In the genomic region with DNA sequence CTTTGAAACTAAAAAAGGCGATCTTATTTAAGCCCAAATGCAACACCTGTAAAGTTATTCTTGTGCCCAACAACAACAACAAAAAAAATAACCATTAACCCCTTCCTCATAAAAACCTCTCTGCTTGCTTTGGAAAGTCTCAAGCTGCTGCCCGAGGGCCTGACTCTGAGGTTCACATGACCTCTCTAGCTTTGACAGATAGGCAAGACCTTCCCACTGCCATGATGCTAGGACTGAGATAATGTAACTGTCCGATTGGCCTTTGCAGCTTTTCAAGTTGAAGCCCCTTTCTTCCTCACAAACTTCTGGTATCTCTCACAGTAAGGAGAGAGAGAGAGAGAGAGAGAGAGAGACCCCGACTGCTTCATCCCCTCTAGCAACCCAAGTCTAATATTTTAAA, we compare ENCODE assay signal across 12 mouse cellular contexts. TPM values are rescaled to one million over a fixed set of nuclear protein-coding genes. Genes with fewer than 3 reads are reported as not detected.
DNase-seq lines count a peak whose midpoint lies in the region; ATAC-seq and TF ChIP-seq lines count a peak whose summit lies in the region.
"Had no signal": no experiment of that assay in that cellular context is flagged by ENCODE, and none has a peak within 500 bp of the region (broad histone marks: within the 10 kb centered on the region; RNA-seq: fewer than 3 reads in every experiment).

No protein-coding gene starts in this region.

- no peak overlapping the region for H3K9ac ChIP-seq in heart, embryonic 11.5 days (ENCODE audit: low read depth, low read length)
- H3K9ac ChIP-seq in midbrain, embryonic 11.5 days (ENCODE audit: low read length) = 0 out of 2 replicates have a peak overlapping the region, but pooled peaks have one; percentile 2
- H3K9ac ChIP-seq in midbrain, embryonic 15.5 days = no peak overlapping the region
- no peak overlapping the region for H3K9ac ChIP-seq in hindbrain, postnatal 0 days (replicated peaks; ENCODE audit: low read length)
- H3K9ac ChIP-seq: stomach, embryonic 15.5 days had no signal

- TF ChIP-seq POLR2A in olfactory bulb, adult 2 months (IDR thresholded peaks at IDR 0.05; ENCODE audit: insufficient read depth, low read depth, low read length) = no peak

- TF ChIP-seq CTCF in hindbrain, postnatal 0 days (IDR thresholded peaks at IDR 0.05; ENCODE audit: low read depth) = no peak
- no peak for TF ChIP-seq CTCF in olfactory bulb, adult 2 months (IDR thresholded peaks at IDR 0.05; ENCODE audit: insufficient read depth, low read depth, low read length)

- no peak for ATAC-seq in heart, embryonic 11.5 days (replicated peaks; ENCODE audit: insufficient number of reproducible peaks, low FRiP score, low TSS enrichment)
- no peak for ATAC-seq in midbrain, embryonic 11.5 days (ENCODE audit: low FRiP score)
- ATAC-seq in midbrain, embryonic 15.5 days (replicated peaks) = no peak
- no peak for ATAC-seq in hindbrain, postnatal 0 days

- no peaks in the 10 kb centered on the region for H3K9me3 ChIP-seq in heart, embryonic 11.5 days (replicated peaks; ENCODE audit: control insufficient read depth, low read length)
- no peaks in the 10 kb centered on the region for H3K9me3 ChIP-seq in midbrain, embryonic 11.5 days (ENCODE audit: control insufficient read depth, low read length)
- H3K9me3 ChIP-seq in midbrain, embryonic 15.5 days = no peaks in the 10 kb centered on the region
- H3K9me3 ChIP-seq in hindbrain, postnatal 0 days (ENCODE audit: low read length) = no peaks in the 10 kb centered on the region
- H3K9me3 ChIP-seq: heart, embryonic 12.5 days; stomach, embryonic 15.5 days had no signal

- H3K27me3 ChIP-seq in heart, embryonic 11.5 days (ENCODE audit: control insufficient read depth, insufficient read depth, low read length) = no peaks in the 10 kb centered on the region
- no peaks in the 10 kb centered on the region for H3K27me3 ChIP-seq in midbrain, embryonic 11.5 days (ENCODE audit: control insufficient read depth, insufficient read depth, low read length)
- H3K27me3 ChIP-seq in midbrain, embryonic 15.5 days (replicated peaks) = no peaks in the 10 kb centered on the region
- no peaks in the 10 kb centered on the region for H3K27me3 ChIP-seq in hindbrain, postnatal 0 days (ENCODE audit: insufficient read depth, low read length)
- H3K27me3 ChIP-seq: heart, embryonic 12.5 days; stomach, embryonic 15.5 days had no signal

- H3K27ac ChIP-seq in heart, embryonic 11.5 days (ENCODE audit: low read depth, low read length) = no peak overlapping the region; the same call in 1 of the 2 replicates
- H3K27ac ChIP-seq in midbrain, embryonic 11.5 days (ENCODE audit: low read depth, low read length) = no peak overlapping the region
- H3K27ac ChIP-seq in midbrain, embryonic 15.5 days = no peak overlapping the region
- H3K27ac ChIP-seq in hindbrain, postnatal 0 days = no peak overlapping the region
- H3K27ac ChIP-seq in olfactory bulb, adult 2 months (ENCODE audit: insufficient read depth, low read depth, low read length) = peak overlapping the region; percentile 89
- H3K27ac ChIP-seq: stomach, embryonic 15.5 days had no signal

- no peak overlapping the region for H3K4me3 ChIP-seq in heart, embryonic 11.5 days (ENCODE audit: low read depth, low read length)
- H3K4me3 ChIP-seq in midbrain, embryonic 11.5 days (ENCODE audit: low read depth, low read length) = no peak overlapping the region
- no peak overlapping the region for H3K4me3 ChIP-seq in midbrain, embryonic 15.5 days
- H3K4me3 ChIP-seq in hindbrain, postnatal 0 days (ENCODE audit: low read length) = no peak overlapping the region
- H3K4me3 ChIP-seq in olfactory bulb, adult 2 months (ENCODE audit: insufficient read depth, low read depth, low read length) = no peak overlapping the region
- H3K4me3 ChIP-seq: heart, embryonic 12.5 days; stomach, embryonic 15.5 days had no signal

- H3K4me1 ChIP-seq in heart, embryonic 11.5 days (ENCODE audit: control insufficient read depth, insufficient read depth, low read length) = peaks cover 77% of the 10 kb centered on the region
- peaks cover 89% of the 10 kb centered on the region for H3K4me1 ChIP-seq in midbrain, embryonic 11.5 days (ENCODE audit: control insufficient read depth, insufficient read depth, low read length)
- H3K4me1 ChIP-seq in midbrain, embryonic 15.5 days = peaks cover 67% of the 10 kb centered on the region
- H3K4me1 ChIP-seq in hindbrain, postnatal 0 days (ENCODE audit: insufficient read depth, low read length) = peaks cover 6% of the 10 kb centered on the region
- H3K4me1 ChIP-seq in olfactory bulb, adult 2 months (ENCODE audit: control insufficient read depth, insufficient read depth, low read length) = peaks cover 14% of the 10 kb centered on the region; the same call in 1 of the 2 replicates

- intact Hi-C loops in heart, postnatal 25 days (cut with DNase I) = no loop called here

- no peaks in the 10 kb centered on the region for H3K36me3 ChIP-seq in heart, embryonic 11.5 days (ENCODE audit: control insufficient read depth, insufficient read depth, low read length)
- H3K36me3 ChIP-seq in midbrain, embryonic 11.5 days (ENCODE audit: control insufficient read depth, insufficient read depth, low read length) = no peaks in the 10 kb centered on the region
- no peaks in the 10 kb centered on the region for H3K36me3 ChIP-seq in midbrain, embryonic 15.5 days (replicated peaks)
- no peaks in the 10 kb centered on the region for H3K36me3 ChIP-seq in hindbrain, postnatal 0 days (ENCODE audit: insufficient read depth, low read length)
- H3K36me3 ChIP-seq: heart, embryonic 12.5 days; stomach, embryonic 15.5 days had no signal

- DNase-seq in heart, postnatal 25 days (ENCODE audit: low spot score) = no peak
- DNase-seq in midbrain, embryonic 11.5 days (ENCODE audit: low spot score, missing footprints) = no peak
- DNase-seq in hindbrain, postnatal 0 days (ENCODE audit: low spot score) = no peak
- no peak for DNase-seq in urinary bladder, adult 2 months (ENCODE audit: low spot score)
- no peak for DNase-seq in frontal cortex, postnatal 14 days (ENCODE audit: low spot score in 2 of 2)
- DNase-seq: kidney, postnatal 10 days; lung, postnatal 14 days had no signal

- peak overlapping the region; percentile 7; the same call in 1 of the 2 replicates for H3K4me2 ChIP-seq in heart, embryonic 11.5 days
- no peak overlapping the region for H3K4me2 ChIP-seq in midbrain, embryonic 11.5 days
- no peak overlapping the region for H3K4me2 ChIP-seq in midbrain, embryonic 15.5 days
- 0 out of 2 replicates have a peak overlapping the region, but pooled peaks have one; percentile 13 for H3K4me2 ChIP-seq in hindbrain, postnatal 0 days (ENCODE audit: low read depth, low read length)
- H3K4me2 ChIP-seq: heart, embryonic 12.5 days had no signal

- 27% methylated on average over 4 of the region's 4 CpGs for WGBS in heart, embryonic 11.5 days (ENCODE audit: insufficient replicate concordance)
- WGBS in midbrain, embryonic 11.5 days = 56% methylated on average over 4 of the region's 4 CpGs
- WGBS in midbrain, embryonic 15.5 days = 47% methylated on average over 4 of the region's 4 CpGs
- WGBS in hindbrain, postnatal 0 days = 60% methylated on average over 4 of the region's 4 CpGs
- 28% methylated on average over 4 of the region's 4 CpGs for WGBS in olfactory bulb, adult 2 months

RNA-seq across cellular contexts. Expression of gene Zeb2, which starts 16.2 kb away (rescaled TPM):
- polyA plus RNA-seq in heart, embryonic 11.5 days (2014; fragmentation: Nextera tagmentation; extraction: Ambion mirVana) = 27.2 and 27.5 TPM in 2 replicates
- 10 to 100 TPM; 57.4 to 60.3 TPM for total RNA-seq in heart, postnatal 25 days (2021)
- polyA plus RNA-seq in midbrain, embryonic 11.5 days (2014; fragmentation: Nextera tagmentation; extraction: Ambion mirVana) = 61.2 and 69.9 TPM in 2 replicates
- 30.8 and 31.5 TPM in 2 replicates for polyA plus RNA-seq in midbrain, embryonic 15.5 days (2015; fragmentation: Nextera tagmentation; extraction: Ambion mirVana)
- 47.7 and 52.0 TPM in 2 replicates for total RNA-seq in hindbrain, postnatal 0 days (2014; rRNA removed)
- 21.4 and 21.9 TPM in 2 replicates for polyA plus RNA-seq in hindbrain, postnatal 0 days (2015; fragmentation: Nextera tagmentation; extraction: Ambion mirVana)
- 125 and 1,127 TPM in 2 replicates for polyA plus RNA-seq in olfactory bulb, adult 2 months (2012; ENCODE audit: insufficient read depth, insufficient read length, low replicate concordance, missing spikeins)
- polyA plus RNA-seq in urinary bladder, adult 2 months (2012; rRNA removed) = 20.5 and 47.1 TPM in 2 replicates

Comparison
In these comparisons a context has a peak if more than half of its experiments do, and no peak if none do; other contexts are left out.
1. H3K4me2 ChIP-seq: peak in heart, embryonic 11.5 days (single experiment) and hindbrain, postnatal 0 days (single experiment); none in midbrain, embryonic 11.5 days (single experiment) and midbrain, embryonic 15.5 days (single experiment).